Mouse (Mus musculus): ENCODE results near the gene 2210418O10Rik.
"Not testable (repeated sequence)": the region's sequence is repeated elsewhere in the genome, so short reads cannot be mapped to it uniquely, and the experiment has no call there.

GRCm38 (mm10) chr2:176226269-176226668, at the start of gene 2210418O10Rik:
- TF ChIP-seq CTCF (IDR thresholded peaks at IDR 0.05; ENCODE audit: borderline replicate concordance, extremely low read depth, insufficient read depth, insufficient read length); POLR2A (IDR thresholded peaks at IDR 0.05; ENCODE audit: borderline replicate concordance, extremely low read depth, insufficient read depth, insufficient read length, poor library complexity, severe bottlenecking): not testable (repeated sequence)
